Mouse (Mus musculus): ENCODE results near the gene Stat2. TPM values are rescaled to one million over a fixed set of nuclear protein-coding genes. Genes with fewer than 3 reads are reported as not detected.
"Not testable (repeated sequence)": the region's sequence is repeated elsewhere in the genome, so short reads cannot be mapped to it uniquely, and the experiment has no call there.

Stat2 gene
- polyA plus RNA-seq, 1 experiment from 2014 or later = 21.4 TPM

GRCm38 (mm10) chr10:128309654-128310053 lies 39.3 kb downstream of the Stat2 start:
- Histone ChIP-seq H3K4me2 (no peak overlapping the region), H3K9ac (no peak overlapping the region), H3K27me3 (no peaks in the 10 kb centered on the region), H3K4me3 (no peak overlapping the region), H3K36me3 (peaks cover 63% of the 10 kb centered on the region), H3K9me3 (no peaks in the 10 kb centered on the region), H3K4me1 (replicated peaks) (peaks cover 12% of the 10 kb centered on the region), H3K27ac (0 out of 2 replicates have a peak overlapping the region, but pooled peaks have one; percentile 48)
- 94% methylated on average over 7 of the region's 7 CpGs for WGBS
- no peak for ATAC-seq (ENCODE audit: low FRiP score)

- WGBS = 58% methylated on average over 11 of the region's 11 CpGs
- H3K36me3 ChIP-seq = peaks cover 68% of the 10 kb centered on the region
- H3K27me3 ChIP-seq = no peaks in the 10 kb centered on the region
- H3K4me2 ChIP-seq = no peak overlapping the region
- H3K9ac ChIP-seq = 0 out of 2 replicates have a peak overlapping the region, but pooled peaks have one; percentile 19
- 0 out of 2 replicates have a peak, but pooled peaks have one; percentile 61 for ATAC-seq (ENCODE audit: low FRiP score)
- H3K4me1 ChIP-seq (replicated peaks) = peaks cover 10% of the 10 kb centered on the region
- no peaks in the 10 kb centered on the region for H3K9me3 ChIP-seq
- no peak overlapping the region for H3K4me3 ChIP-seq
- H3K27ac ChIP-seq = peak overlapping the region; percentile 48; the same call in 1 of the 2 replicates
Measured at GRCm38 (mm10) chr10:128310177-128310576, 39.8 kb downstream of the Stat2 start.

- 91% methylated on average over 4 of the region's 4 CpGs for WGBS
- no peak for ATAC-seq (ENCODE audit: low FRiP score)
Measured at GRCm38 (mm10) chr10:128310902-128311301, 40.5 kb downstream of the Stat2 start.

GRCm38 (mm10) chr10:128315578-128315977 lies 45.2 kb downstream of the Stat2 start:
- H3K4me1 ChIP-seq (replicated peaks) = peaks cover under 1% of the 10 kb centered on the region
- H3K4me2 ChIP-seq = no peak overlapping the region
- H3K9ac ChIP-seq = no peak overlapping the region
- H3K36me3 ChIP-seq = peaks cover 87% of the 10 kb centered on the region
- no peak overlapping the region for H3K27ac ChIP-seq
- H3K4me3 ChIP-seq = no peak overlapping the region
- no peaks in the 10 kb centered on the region for H3K27me3 ChIP-seq
- H3K9me3 ChIP-seq = no peaks in the 10 kb centered on the region
- no peak for ATAC-seq (ENCODE audit: low FRiP score)
- 95% methylated on average over 8 of the region's 8 CpGs for WGBS

More at GRCm38 (mm10) chr10:128310902-128311301, 40.5 kb downstream of the Stat2 start:
- Histone ChIP-seq H3K27me3 (no peaks in the 10 kb centered on the region), H3K9me3 (no peaks in the 10 kb centered on the region), H3K4me1 (replicated peaks) (peaks cover 10% of the 10 kb centered on the region), H3K4me3 (no peak overlapping the region), H3K36me3 (peaks cover 76% of the 10 kb centered on the region), H3K4me2 (no peak overlapping the region), H3K9ac (no peak overlapping the region), H3K27ac (no peak overlapping the region)

GRCm38 (mm10) chr10:128321641-128322040 lies 51.3 kb downstream of the Stat2 start:
- peaks cover 53% of the 10 kb centered on the region for H3K36me3 ChIP-seq
- no peaks in the 10 kb centered on the region for H3K9me3 ChIP-seq
- ATAC-seq (ENCODE audit: low FRiP score) = no peak
- no peaks in the 10 kb centered on the region for H3K27me3 ChIP-seq
- 63% methylated on average over 12 of the region's 12 CpGs for WGBS
- H3K4me3 ChIP-seq = peak overlapping the region; percentile 90
- H3K27ac ChIP-seq = peak overlapping the region; percentile 35; the same call in 1 of the 2 replicates
- peak overlapping the region; percentile 62; the same call in 1 of the 2 replicates for H3K9ac ChIP-seq
- peaks cover 20% of the 10 kb centered on the region for H3K4me1 ChIP-seq (replicated peaks)
- H3K4me2 ChIP-seq = peak overlapping the region; percentile 92

GRCm38 (mm10) chr10:128322141-128323108 lies 52.1 kb downstream of the Stat2 start, which contains the start of gene Cnpy2:
Gene Cnpy2, plus strand, starts transcription at chr10:128322459.
- WGBS = 0% methylated on average over 40 of the region's 40 CpGs
- ATAC-seq (ENCODE audit: low FRiP score) = peak; percentile 95

GRCm38 (mm10) chr10:128323516-128323915 lies 53.2 kb downstream of the Stat2 start:
- Histone ChIP-seq H3K4me3 (peak overlapping the region; percentile 90), H3K4me2 (peak overlapping the region; percentile 92), H3K27ac (peak overlapping the region; percentile 96), H3K4me1 (replicated peaks) (peaks cover 20% of the 10 kb centered on the region), H3K9ac (peak overlapping the region; percentile 97), H3K27me3 (no peaks in the 10 kb centered on the region), H3K36me3 (peaks cover 54% of the 10 kb centered on the region), H3K9me3 (no peaks in the 10 kb centered on the region)
- ATAC-seq (ENCODE audit: low FRiP score) = no peak
- 84% methylated on average over 8 of the region's 8 CpGs for WGBS

More at GRCm38 (mm10) chr10:128322141-128323108, 52.1 kb downstream of the Stat2 start, which contains the start of gene Cnpy2:
- Histone ChIP-seq H3K9me3 (no peaks in the 10 kb centered on the region), H3K27ac (peak within 1 kb of the TSS; percentile 96), H3K27me3 (no peaks in the 10 kb centered on the region), H3K4me2 (peak within 1 kb of the TSS; percentile 92), H3K4me3 (peak within 1 kb of the TSS; percentile 90), H3K36me3 (peaks cover 54% of the 10 kb centered on the region), H3K9ac (peak within 1 kb of the TSS; percentile 97), H3K4me1 (replicated peaks) (peaks cover 20% of the 10 kb centered on the region)

GRCm38 (mm10) chr10:128326825-128327224 lies 56.5 kb downstream of the Stat2 start:
- H3K4me2 ChIP-seq = no peak overlapping the region
- no peaks in the 10 kb centered on the region for H3K9me3 ChIP-seq
- 95% methylated on average over 8 of the region's 8 CpGs for WGBS
- no peak for ATAC-seq (ENCODE audit: low FRiP score)
- H3K4me3 ChIP-seq = no peak overlapping the region
- no peak overlapping the region for H3K9ac ChIP-seq
- no peak overlapping the region for H3K27ac ChIP-seq
- H3K27me3 ChIP-seq = no peaks in the 10 kb centered on the region
- H3K4me1 ChIP-seq (replicated peaks) = peaks cover 16% of the 10 kb centered on the region
- H3K36me3 ChIP-seq = peaks cover 46% of the 10 kb centered on the region

GRCm38 (mm10) chr10:128327610-128328009 lies 57.3 kb downstream of the Stat2 start:
- Histone ChIP-seq H3K4me1 (replicated peaks) (peaks cover 15% of the 10 kb centered on the region), H3K27me3 (no peaks in the 10 kb centered on the region), H3K36me3 (peaks cover 46% of the 10 kb centered on the region), H3K9me3 (no peaks in the 10 kb centered on the region), H3K4me2 (no peak overlapping the region), H3K9ac (no peak overlapping the region), H3K27ac (no peak overlapping the region), H3K4me3 (no peak overlapping the region)
- ATAC-seq (ENCODE audit: low FRiP score) = no peak
- WGBS = 88% methylated on average over 10 of the region's 10 CpGs

- peaks cover 24% of the 10 kb centered on the region for H3K36me3 ChIP-seq
- not testable (repeated sequence) for H3K4me3 ChIP-seq; H3K9me3 ChIP-seq; H3K9ac ChIP-seq; ATAC-seq (ENCODE audit: low FRiP score); H3K4me2 ChIP-seq; H3K27ac ChIP-seq; H3K4me1 ChIP-seq (replicated peaks); H3K27me3 ChIP-seq
- WGBS = 88% methylated on average over 6 of the region's 6 CpGs
Measured at GRCm38 (mm10) chr10:128332358-128333249, 62.2 kb downstream of the Stat2 start.

GRCm38 (mm10) chr10:128335582-128335981 lies 65.2 kb downstream of the Stat2 start:
- Histone ChIP-seq H3K4me3 (no peak overlapping the region), H3K9me3 (no peaks in the 10 kb centered on the region), H3K4me2 (no peak overlapping the region), H3K4me1 (replicated peaks) (peaks cover 20% of the 10 kb centered on the region), H3K27ac (no peak overlapping the region), H3K36me3 (no peaks in the 10 kb centered on the region), H3K9ac (no peak overlapping the region), H3K27me3 (no peaks in the 10 kb centered on the region)
- no peak for ATAC-seq (ENCODE audit: low FRiP score)
- WGBS = 2% methylated on average over 4 of the region's 4 CpGs

GRCm38 (mm10) chr10:128336195-128336594 lies 65.8 kb downstream of the Stat2 start:
- Histone ChIP-seq H3K9me3 (no peaks in the 10 kb centered on the region), H3K4me3 (no peak overlapping the region), H3K4me1 (replicated peaks) (peaks cover 21% of the 10 kb centered on the region), H3K27ac (no peak overlapping the region), H3K4me2 (no peak overlapping the region), H3K27me3 (no peaks in the 10 kb centered on the region), H3K36me3 (no peaks in the 10 kb centered on the region), H3K9ac (no peak overlapping the region)
- ATAC-seq (ENCODE audit: low FRiP score) = no peak
- WGBS = 92% methylated on average over 3 of the region's 3 CpGs
